Mouse (Mus musculus) gastrocnemius, postnatal 10 days (tissue): ENCODE results near the gene Nt5c2. TPM values are rescaled to one million over a fixed set of nuclear protein-coding genes. Genes with fewer than 3 reads are reported as not detected.

Experiments
- DNase-seq: peaks from one replicate; pipeline ENCODE4 v3.0.0; 2021; ENCODE audit warnings: mixed read lengths
- total RNA-seq, 2 experiments: library from RNA; stranded (reverse); gene quantifications; 2 replicates each; pipeline ENCODE4 v1.2.3; 2021

Gene Nt5c2
- total RNA-seq, 2 experiments from 2014 or later = 33.4 to 34.7 TPM

DNA sequence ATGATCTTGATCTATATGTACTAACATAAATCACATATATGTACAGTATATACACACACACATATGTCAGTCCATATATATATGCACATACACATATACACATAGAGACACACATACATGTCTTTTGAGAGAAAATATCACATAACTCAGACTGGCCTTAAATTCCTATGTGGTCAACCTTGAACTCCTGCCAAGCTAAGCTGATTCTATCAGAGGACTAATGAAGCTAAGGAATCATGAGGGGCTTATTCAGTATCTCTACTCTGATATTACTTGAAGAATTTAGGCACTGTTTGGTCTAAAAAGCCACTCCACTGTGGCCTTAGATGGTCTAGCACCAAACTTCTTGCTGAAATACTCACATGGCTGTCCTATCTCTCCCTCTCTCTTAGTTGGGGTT, 49.5 kb downstream of the Nt5c2 start:
- no peak for DNase-seq

- no peak for DNase-seq
Observed at GRCm38 (mm10) chr19:46964353-46964752, 50.6 kb downstream of the Nt5c2 start.

GRCm38 (mm10) chr19:46963440-46963839, 51.5 kb downstream of the Nt5c2 start:
- no peak for DNase-seq

DNA sequence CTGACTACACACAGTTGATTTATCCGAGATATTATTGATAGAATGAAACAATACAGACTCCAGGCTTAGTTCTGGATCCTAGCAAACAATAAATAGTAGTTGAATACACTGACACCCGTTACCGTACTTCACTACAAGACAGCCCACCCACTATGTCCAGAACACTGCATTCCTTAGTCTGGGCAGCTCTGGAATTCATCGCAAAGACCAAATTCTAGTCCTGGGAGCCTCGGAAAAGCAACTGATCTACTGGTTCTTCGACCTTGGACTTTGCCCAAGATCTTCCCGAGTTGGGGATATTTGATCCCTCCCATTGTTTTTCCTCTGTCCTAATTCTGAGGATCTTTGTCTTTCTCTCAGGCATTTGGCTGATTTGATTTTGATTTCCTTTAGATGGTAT, 52.1 kb downstream of the Nt5c2 start:
- DNase-seq = no peak

GRCm38 (mm10) chr19:46962171-46962772, 52.7 kb downstream of the Nt5c2 start:
- DNase-seq = peak; percentile 80

GRCm38 (mm10) chr19:46961652-46962051, 53.3 kb downstream of the Nt5c2 start:
- DNase-seq = peak; percentile 77

DNA sequence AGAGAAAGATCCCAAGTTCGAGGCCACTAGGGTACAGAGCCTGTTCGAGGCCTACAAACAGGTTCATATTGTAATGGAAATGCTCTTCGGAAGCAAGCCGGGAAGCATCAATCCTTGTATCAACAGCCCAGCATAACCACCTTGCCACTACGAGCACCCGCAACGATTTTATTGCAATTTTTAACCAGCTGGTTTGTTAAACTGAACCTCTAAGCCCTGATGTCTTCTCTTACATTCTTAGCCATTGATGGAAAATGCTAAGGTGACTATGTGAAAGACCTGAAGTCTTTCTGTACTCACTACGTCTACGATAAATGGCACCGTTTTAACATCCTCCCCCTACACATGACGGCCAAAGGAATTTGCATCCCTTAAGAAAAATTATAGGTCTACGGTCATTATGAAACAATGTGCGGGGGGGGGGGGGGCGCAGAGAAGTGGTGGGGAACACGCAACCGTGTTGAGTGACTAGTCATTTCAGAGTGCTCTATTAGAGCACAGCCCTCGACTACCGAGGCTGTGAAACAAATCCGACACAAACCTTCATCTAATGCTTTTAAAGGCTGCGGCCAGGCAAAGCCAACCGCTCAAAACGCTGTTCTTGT, 53.8 kb downstream of the Nt5c2 start:
- DNase-seq = no peak

GRCm38 (mm10) chr19:46960101-46961046, 54.6 kb downstream of the Nt5c2 start:
- no peak for DNase-seq

DNA sequence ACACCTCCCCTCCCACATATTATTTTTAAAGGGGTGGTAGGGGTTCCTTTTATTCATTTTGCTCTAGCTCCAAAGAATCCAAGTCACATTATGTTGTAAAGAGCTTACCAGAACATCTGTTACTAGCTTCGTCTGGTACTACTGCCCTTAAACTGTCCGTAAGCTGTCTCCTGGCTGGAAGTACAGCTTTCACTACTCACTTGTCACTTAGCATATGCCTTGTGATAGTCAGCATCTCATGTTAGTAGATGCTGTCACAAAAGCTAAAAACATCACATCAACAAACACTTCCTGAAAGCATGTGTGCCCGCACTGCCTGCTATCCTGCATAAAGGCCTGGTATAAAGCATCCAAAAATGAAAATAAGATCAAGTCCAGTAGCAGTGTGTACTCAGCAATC, 55.4 kb downstream of the Nt5c2 start:
- no peak for DNase-seq

- DNase-seq = no peak
Observed at GRCm38 (mm10) chr19:46958566-46958965, 56.4 kb downstream of the Nt5c2 start.

DNA sequence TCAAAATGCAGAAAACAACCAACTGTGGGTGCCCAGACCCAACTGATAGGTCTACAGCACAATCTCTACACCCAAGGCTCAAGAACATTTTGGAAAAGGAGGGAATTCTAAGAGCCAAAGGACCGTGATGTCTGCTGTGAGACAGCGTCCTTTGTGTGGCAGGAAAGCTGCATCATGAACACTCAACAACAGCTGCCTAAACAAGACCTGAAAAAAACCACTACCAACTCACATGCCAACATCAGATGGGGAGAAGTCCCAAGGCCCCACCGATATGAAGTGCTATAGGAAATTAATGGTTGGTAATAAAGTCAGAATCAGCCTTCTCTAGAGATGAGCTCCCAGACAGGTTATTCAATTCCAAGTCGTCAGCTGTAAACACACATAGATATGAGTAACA, 57.0 kb downstream of the Nt5c2 start:
- no peak for DNase-seq

DNA sequence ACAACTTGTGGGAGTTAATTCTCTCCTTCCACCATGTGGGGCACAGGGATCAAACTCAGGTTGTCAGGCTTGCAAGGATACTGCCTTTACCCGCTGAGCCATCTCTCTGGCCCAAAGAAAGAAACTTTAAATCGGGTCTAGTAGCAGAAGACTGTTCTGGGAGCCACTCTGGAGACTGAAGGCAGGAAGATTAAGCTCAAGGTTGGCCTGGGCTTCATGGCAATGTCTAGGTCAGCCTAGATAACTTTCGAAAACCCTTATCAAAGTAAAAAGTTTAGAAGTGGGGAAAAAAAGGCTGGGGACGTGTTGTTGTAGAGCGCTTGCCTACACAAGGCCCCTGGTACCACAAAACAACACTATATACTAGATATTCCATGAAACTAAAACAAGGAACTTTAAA, 58.0 kb downstream of the Nt5c2 start:
- no peak for DNase-seq

GRCm38 (mm10) chr19:46956410-46956809, 58.5 kb downstream of the Nt5c2 start:
- no peak for DNase-seq

GRCm38 (mm10) chr19:46955630-46956029, 59.3 kb downstream of the Nt5c2 start:
- no peak for DNase-seq

DNA sequence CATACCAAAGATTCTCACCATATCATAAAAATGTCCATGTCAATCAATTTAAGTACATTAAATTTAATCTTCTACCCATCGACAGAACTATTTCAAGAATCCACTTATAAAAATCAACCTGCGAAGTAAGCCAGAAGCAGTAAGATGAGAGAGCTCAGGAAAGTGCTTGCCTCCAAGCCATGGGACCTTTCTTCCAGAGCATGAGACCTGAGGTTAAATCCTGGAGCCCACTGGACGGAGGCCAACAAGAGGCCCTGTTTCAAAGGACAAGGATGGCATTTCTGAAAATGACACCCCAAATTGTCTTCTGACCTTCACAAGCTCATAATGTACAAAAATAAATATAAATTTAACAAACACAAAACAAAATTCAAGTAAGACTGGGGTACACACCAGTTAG, 61.4 kb downstream of the Nt5c2 start:
- no peak for DNase-seq

- DNase-seq = no peak
Observed at GRCm38 (mm10) chr19:46952986-46953385, 62.0 kb downstream of the Nt5c2 start.

- no peak for DNase-seq
Observed at GRCm38 (mm10) chr19:46944341-46944740, 70.6 kb downstream of the Nt5c2 start.

DNA sequence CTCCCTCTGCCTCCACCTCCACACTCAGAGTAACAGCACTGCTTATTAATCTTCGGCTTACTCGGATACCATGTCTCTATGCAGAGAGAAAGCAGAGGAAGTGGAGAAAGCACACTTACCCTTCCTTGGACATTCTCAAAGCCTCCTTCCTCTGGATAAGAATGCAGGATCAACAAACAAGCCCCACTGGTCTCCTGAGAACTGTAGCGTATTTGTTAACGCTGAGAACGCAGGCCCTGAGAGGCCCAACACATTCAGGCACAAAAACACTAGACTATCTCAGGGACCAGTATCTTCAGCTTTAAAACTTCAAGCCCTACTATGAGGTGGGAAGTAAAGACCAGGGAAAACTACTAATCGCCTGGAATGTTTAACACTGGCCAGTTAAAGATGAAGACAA, 77.8 kb downstream of the Nt5c2 start:
- DNase-seq = no peak

- DNase-seq = no peak
Observed at GRCm38 (mm10) chr19:46934025-46934424, 80.9 kb downstream of the Nt5c2 start.

- DNase-seq = no peak
Observed at GRCm38 (mm10) chr19:46932608-46933007, 82.3 kb downstream of the Nt5c2 start.

DNA sequence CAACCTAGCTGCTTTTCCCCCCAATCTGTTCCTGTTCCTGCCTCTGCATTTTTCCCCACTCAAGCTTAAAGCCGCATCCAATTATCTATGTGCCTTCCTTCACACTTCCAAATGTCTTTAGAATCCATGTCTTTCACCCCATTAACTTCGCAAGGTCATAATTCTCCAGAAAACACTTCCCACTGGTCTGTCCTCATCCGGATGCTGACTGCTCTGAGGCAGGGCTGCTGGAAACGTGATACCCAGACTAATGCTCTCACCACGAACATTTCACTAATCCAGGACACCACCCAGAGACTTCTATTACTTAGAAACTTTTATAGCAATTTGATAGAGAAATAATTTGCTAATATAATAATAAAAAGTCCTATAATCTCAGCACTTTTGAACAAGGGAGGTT, 84.9 kb downstream of the Nt5c2 start:
- DNase-seq = no peak

GRCm38 (mm10) chr19:46929044-46929587, 85.8 kb downstream of the Nt5c2 start:
- peak; percentile 83 for DNase-seq

GRCm38 (mm10) chr19:46928136-46928535, 86.8 kb downstream of the Nt5c2 start:
- no peak for DNase-seq
